Mouse (Mus musculus) stomach, postnatal 0 days (tissue): Measurements from ENCODE around the gene Col4a3.

ENCODE experiments used
- CTCF ChIP-seq: IDR thresholded peaks from 2 replicates; pipeline ENCODE4 v1.5.1; 2016; ENCODE audit warnings: antibody characterized with exemption, low read depth, mild to moderate bottlenecking, moderate library complexity
- EP300 ChIP-seq: optimal IDR thresholded peaks from 2 replicates; pipeline ENCODE3; 2016; ENCODE audit warnings: antibody characterized with exemption

DNA sequence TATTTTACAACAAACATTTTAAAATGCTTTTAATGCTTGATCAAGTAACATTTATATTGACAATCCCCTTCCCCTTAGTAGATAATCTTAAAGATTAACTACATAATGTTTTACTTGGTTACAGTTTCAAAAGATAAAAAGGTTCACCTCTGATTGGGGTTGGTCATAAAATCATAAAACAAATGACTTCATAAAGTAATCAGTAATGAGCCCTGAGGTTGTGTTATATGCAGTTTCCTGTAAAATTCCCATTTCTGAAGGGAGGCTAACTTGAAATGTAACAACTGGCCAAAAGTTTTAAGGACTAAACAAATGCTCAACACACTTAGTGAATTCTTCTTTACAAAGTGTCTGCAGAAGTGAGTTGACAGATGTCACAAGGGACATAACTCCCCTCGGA is 179.5 kb downstream of the Col4a3 start:
- TF ChIP-seq CTCF, result no peak
- TF ChIP-seq EP300, result no peak
